Mouse (Mus musculus) lung, embryonic 16.5 days (tissue): ENCODE results near the gene Olfr1477. TPM values are rescaled to one million over a fixed set of nuclear protein-coding genes. Genes with fewer than 3 reads are reported as not detected.
"Not testable (repeated sequence)": the region's sequence is repeated elsewhere in the genome, so short reads cannot be mapped to it uniquely, and the experiment has no call there.

Experiments
- ATAC-seq: fragments of 200-750 bp; cut with Nextera tagmentation; 2 replicates; pipeline ENCODE4 v1.8.0; 2017; ENCODE audit warnings: low read depth, mild to moderate bottlenecking, moderate library complexity
- H3K27ac ChIP-seq: fragments of 300-500 bp; sonication (generic); 2 replicates; pipeline ENCODE4 v1.5.1; 2014; ENCODE audit warnings: mild to moderate bottlenecking, control low read depth, low read length
- H3K27me3 ChIP-seq: fragments of 300-500 bp; sonication (generic); 2 replicates; pipeline ENCODE4 v1.6.1; 2014; ENCODE audit warnings: low read depth, low read length, mixed read lengths; ENCODE audit not compliant: control insufficient read depth, insufficient read depth
- H3K36me3 ChIP-seq: fragments of 300-500 bp; sonication (generic); 2 replicates; pipeline ENCODE4 v1.6.1; 2014; ENCODE audit warnings: low read length; ENCODE audit not compliant: control insufficient read depth, insufficient read depth
- H3K4me1 ChIP-seq: fragments of 300-500 bp; sonication (generic); replicated peaks from 2 replicates; pipeline ENCODE4 v1.6.1; 2014; ENCODE audit warnings: low read length, mixed read lengths; ENCODE audit not compliant: control insufficient read depth, insufficient read depth
- H3K4me2 ChIP-seq: fragments of 300-500 bp; sonication (generic); 2 replicates; pipeline ENCODE4 v1.6.1; 2014; ENCODE audit warnings: low read depth, low read length, control low read depth
- H3K4me3 ChIP-seq: fragments of 300-500 bp; sonication (generic); 2 replicates; pipeline ENCODE4 v1.5.1; 2014; ENCODE audit warnings: mild to moderate bottlenecking, low read length, control low read depth
- H3K9ac ChIP-seq: fragments of 300-500 bp; sonication (generic); 2 replicates; pipeline ENCODE4 v1.6.1; 2014; ENCODE audit warnings: low read length, control low read depth
- H3K9me3 ChIP-seq: fragments of 300-500 bp; sonication (generic); 2 replicates; pipeline ENCODE4 v1.6.1; 2016; ENCODE audit warnings: low read length; ENCODE audit not compliant: control insufficient read depth
- WGBS: fragments of 180-500 bp; shearing (Covaris S2); extraction: QIAGEN DNeasy Blood & Tissue Kit; methylation state at CpG from one replicate; pipeline ENCODE4 v1.1.7; 2014; 5-methylcytosine and 5-hydroxymethylcytosine counted together
- polyA plus RNA-seq: library from polyadenylated mRNA; unstranded; fragments of >200 nt; fragmentation: Nextera tagmentation; extraction: Ambion mirVana; gene quantifications from 2 replicates; pipeline ENCODE4 v1.2.1, GENCODE M21; 2015

The Olfr1477 gene
- polyA plus RNA-seq: not detected in 2 replicates

DNA sequence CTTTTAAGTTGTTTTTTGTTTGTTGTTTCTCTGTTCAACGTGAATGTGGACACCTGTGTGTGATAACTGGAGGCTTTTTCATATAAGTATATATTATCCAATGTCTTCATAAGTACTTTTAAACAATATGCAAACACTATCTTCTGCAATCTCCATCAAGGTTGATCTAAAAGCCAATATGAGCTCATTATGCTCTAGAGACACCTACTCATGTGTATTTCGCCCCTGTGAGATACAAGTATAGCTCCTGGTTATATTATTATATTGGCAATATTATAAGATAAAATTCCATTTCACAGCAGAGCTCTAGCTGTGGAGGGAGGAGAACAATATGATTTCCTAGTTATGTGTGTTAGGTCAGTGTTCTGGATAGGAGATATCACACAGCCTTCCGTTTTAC is at the start of gene Olfr1477:
Olfr1477 (plus strand) TSS at position 301 of the 400 bp plus-strand sequence.
- Histone ChIP-seq H3K9ac (no peak within 1 kb of the TSS), H3K27ac (no peak within 1 kb of the TSS), H3K4me1 (no peaks in the 10 kb centered on the region), H3K36me3 (no peaks in the 10 kb centered on the region), H3K4me2 (no peak within 1 kb of the TSS), H3K9me3 (peaks cover 3% of the 10 kb centered on the region; the same call in 1 of the 2 replicates), H3K27me3 (no peaks in the 10 kb centered on the region), H3K4me3 (no peak within 1 kb of the TSS)
- no peak for ATAC-seq
- 60% methylated on average over 3 of the region's 3 CpGs for WGBS

DNA sequence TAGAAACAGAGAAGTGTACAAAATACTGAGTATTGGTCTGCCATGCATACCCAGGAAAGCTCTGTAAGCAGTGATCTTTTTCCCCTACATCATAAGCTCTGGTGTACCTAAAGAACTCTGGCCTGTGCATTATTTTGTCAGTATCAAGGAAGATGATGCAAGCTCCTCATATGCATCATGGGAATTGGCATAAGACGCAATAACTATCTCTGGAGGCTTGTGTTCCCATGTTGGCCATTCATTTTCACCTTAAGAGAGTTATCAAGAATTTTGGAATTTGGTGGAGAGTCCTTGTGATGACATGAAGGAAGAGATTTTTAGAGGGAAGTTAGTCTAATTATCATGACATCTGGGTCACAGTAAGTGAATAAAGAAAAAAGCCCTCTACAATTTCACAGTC is 44.4 kb upstream of the Olfr1477 start, which contains the start of gene Olfr1472:
Olfr1472 (minus strand) TSS at position 101 of the 400 bp plus-strand sequence.
- Histone ChIP-seq H3K36me3 (no peaks in the 10 kb centered on the region), H3K4me3 (no peak within 1 kb of the TSS), H3K9me3 (no peaks in the 10 kb centered on the region), H3K4me1 (no peaks in the 10 kb centered on the region), H3K4me2 (no peak within 1 kb of the TSS), H3K27ac (no peak within 1 kb of the TSS), H3K27me3 (no peaks in the 10 kb centered on the region), H3K9ac (no peak within 1 kb of the TSS)
- ATAC-seq: no peak
- 66% methylated on average over 1 of the region's 1 CpGs for WGBS

DNA sequence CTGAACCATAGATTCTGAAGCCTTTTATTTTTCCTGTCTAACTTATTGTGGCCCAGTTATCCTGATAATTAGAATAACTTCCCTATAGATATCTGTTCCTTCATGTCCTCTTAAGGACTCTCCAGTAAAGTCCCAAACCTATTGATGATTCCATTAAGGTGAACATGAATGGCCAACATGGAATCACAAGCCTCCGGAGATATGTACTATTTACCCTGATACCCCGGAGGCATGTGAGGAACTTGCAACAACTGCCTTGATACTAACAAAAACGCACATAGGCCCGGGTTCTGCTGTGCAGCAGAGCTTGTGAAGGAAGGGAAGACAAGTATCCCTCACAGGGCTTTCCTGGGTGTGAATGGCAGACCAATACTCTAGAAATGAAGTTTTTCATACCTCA is 31.1 kb upstream of the Olfr1477 start, which contains the start of gene Olfr1474:
Olfr1474 (plus strand) TSS at position 301 of the 400 bp plus-strand sequence.
- 79% methylated on average over 4 of the region's 4 CpGs for WGBS
- H3K36me3 ChIP-seq, H3K4me3 ChIP-seq, H3K9me3 ChIP-seq, H3K4me2 ChIP-seq, ATAC-seq, H3K4me1 ChIP-seq, H3K27ac ChIP-seq, H3K27me3 ChIP-seq, H3K9ac ChIP-seq: not testable (repeated sequence)

DNA sequence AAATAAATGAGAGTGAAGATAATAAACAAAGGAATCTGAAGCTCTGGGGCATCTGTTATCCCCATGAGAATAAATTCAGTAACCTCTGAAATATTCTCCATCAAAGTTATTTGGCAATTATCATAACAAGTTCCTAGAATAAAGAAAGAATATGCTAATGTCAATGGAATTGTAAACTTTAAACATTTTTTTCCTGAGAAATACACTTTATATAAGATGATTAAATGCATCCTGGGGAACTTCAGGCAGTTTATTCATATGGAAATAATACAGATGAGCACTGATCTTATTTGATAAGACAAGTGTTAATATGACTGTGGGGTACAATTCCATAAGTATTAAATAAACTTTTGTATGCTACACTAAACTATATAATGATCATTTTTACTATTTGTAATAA is 20.2 kb upstream of the Olfr1477 start, which contains the start of gene Olfr1475:
Olfr1475 (minus strand) TSS at position 101 of the 400 bp plus-strand sequence.
- H3K4me3 ChIP-seq: no peak within 1 kb of the TSS
- no peaks in the 10 kb centered on the region for H3K4me1 ChIP-seq
- no peaks in the 10 kb centered on the region for H3K36me3 ChIP-seq
- ATAC-seq: no peak
- H3K9ac ChIP-seq: no peak within 1 kb of the TSS
- H3K27ac ChIP-seq: no peak within 1 kb of the TSS
- no peaks in the 10 kb centered on the region for H3K9me3 ChIP-seq
- no peak within 1 kb of the TSS for H3K4me2 ChIP-seq
- no peaks in the 10 kb centered on the region for H3K27me3 ChIP-seq

DNA sequence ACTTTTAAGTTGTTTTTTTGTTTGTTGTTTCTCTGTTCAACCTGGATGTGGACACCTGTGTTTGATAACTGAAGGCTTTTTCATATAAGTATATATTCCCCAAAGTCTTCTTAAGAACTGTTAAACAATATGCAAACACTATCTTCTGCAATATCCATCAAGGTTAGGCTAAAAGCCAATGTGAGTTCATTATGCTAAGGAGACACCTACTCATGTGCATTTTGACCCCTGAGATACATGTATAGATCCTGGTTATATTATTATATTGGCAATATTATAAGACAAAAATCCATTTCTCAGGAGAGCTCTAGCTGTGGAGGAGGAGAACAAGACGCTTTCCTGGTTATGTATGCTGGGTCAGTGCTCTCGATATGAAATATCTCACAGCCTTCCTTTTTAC is 27.3 kb downstream of the Olfr1477 start, which contains the start of gene Olfr1480:
Olfr1480 (plus strand) TSS at position 301 of the 400 bp plus-strand sequence.
- no peak within 1 kb of the TSS for H3K4me2 ChIP-seq
- no peak for ATAC-seq
- H3K4me3 ChIP-seq: no peak within 1 kb of the TSS
- H3K27ac ChIP-seq: no peak within 1 kb of the TSS
- no peaks in the 10 kb centered on the region for H3K4me1 ChIP-seq
- H3K9ac ChIP-seq: no peak within 1 kb of the TSS
- H3K36me3 ChIP-seq: no peaks in the 10 kb centered on the region
- WGBS: 69% methylated on average over 2 of the region's 2 CpGs
- no peaks in the 10 kb centered on the region for H3K27me3 ChIP-seq
- peaks cover 5% of the 10 kb centered on the region; the same call in 1 of the 2 replicates for H3K9me3 ChIP-seq

Other genes with a start within 250 kb of the Olfr1477 start
- not detected in 2 replicates for gene Olfr1465, start 185.0 kb upstream of the Olfr1477 start, polyA plus RNA-seq
- gene Olfr1466, start 161.7 kb upstream of the Olfr1477 start, polyA plus RNA-seq: not detected in 2 replicates
- not detected in 2 replicates for gene Olfr1467, start 138.3 kb upstream of the Olfr1477 start, polyA plus RNA-seq
- not detected in 2 replicates for gene Olfr1469, start 92.7 kb upstream of the Olfr1477 start, polyA plus RNA-seq
- not detected in 2 replicates for gene Olfr1471, start 57.1 kb upstream of the Olfr1477 start, polyA plus RNA-seq
- not detected in 2 replicates for gene Olfr1472, start 44.5 kb upstream of the Olfr1477 start, polyA plus RNA-seq
- not detected in 2 replicates for gene Olfr1474, start 31.0 kb upstream of the Olfr1477 start, polyA plus RNA-seq
- not detected in 2 replicates for gene Olfr1475, start 20.4 kb upstream of the Olfr1477 start, polyA plus RNA-seq
- not detected in 2 replicates for gene Olfr1480, start 27.4 kb downstream of the Olfr1477 start, polyA plus RNA-seq
- gene Olfr1484, start 83.0 kb downstream of the Olfr1477 start, polyA plus RNA-seq: not detected in 2 replicates
- gene Olfr1487, start 116.8 kb downstream of the Olfr1477 start, polyA plus RNA-seq: not detected in 2 replicates
- gene Olfr1489, start 131.1 kb downstream of the Olfr1477 start, polyA plus RNA-seq: not detected in 2 replicates
- gene Olfr1490, start 150.5 kb downstream of the Olfr1477 start, polyA plus RNA-seq: not detected in 2 replicates
- gene Olfr1491, start 196.7 kb downstream of the Olfr1477 start, polyA plus RNA-seq: not detected in 2 replicates
- not detected in 2 replicates for gene Olfr1493-ps1, start 222.7 kb downstream of the Olfr1477 start, polyA plus RNA-seq
- not detected in 2 replicates for gene Olfr1494, start 239.2 kb downstream of the Olfr1477 start, polyA plus RNA-seq